Mouse (Mus musculus) regulatory T cell (primary cell): ENCODE measurements around the gene Nos1.

ENCODE experiments used
- in situ Hi-C: fragments of 300-600 bp; cut with MboI, MseI; formaldehyde crosslinking; loops from one replicate; pipeline ENCODE4 v1.15.1; 2025; ENCODE audit warnings: high pct_unique_total_duplicates

The Nos1 gene

GRCm38 (mm10) chr5:117780681-117781080, at the start of gene Nos1:
Gene Nos1 (plus strand): TSS chr5:117781032.
- in situ Hi-C loops: loop anchor here (10.0 kb wide), 1 partner anchor 1734 kb away; no protein-coding TSS in a partner anchor

DNA sequence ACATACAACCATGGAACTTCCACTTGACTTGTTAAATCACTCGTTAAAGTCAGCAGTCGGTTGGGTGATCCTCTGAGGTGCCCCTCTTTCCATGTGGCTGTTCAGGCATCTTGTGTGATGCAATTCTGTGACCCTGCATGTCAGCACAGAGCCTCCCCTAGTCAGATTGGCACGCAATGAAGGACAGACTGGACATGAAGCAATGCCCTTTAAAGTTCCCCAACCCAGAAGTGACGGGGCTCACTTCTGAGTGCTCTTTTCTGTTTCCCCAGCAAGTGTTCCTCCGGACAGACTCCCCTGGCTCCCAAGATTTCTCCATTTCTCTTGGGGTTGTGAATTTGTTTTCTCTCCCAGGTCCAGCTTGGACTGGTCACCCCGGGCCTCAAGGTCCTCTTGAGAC, 49.5 kb upstream of the Nos1 start:
- in situ Hi-C loops: no loop called here

DNA sequence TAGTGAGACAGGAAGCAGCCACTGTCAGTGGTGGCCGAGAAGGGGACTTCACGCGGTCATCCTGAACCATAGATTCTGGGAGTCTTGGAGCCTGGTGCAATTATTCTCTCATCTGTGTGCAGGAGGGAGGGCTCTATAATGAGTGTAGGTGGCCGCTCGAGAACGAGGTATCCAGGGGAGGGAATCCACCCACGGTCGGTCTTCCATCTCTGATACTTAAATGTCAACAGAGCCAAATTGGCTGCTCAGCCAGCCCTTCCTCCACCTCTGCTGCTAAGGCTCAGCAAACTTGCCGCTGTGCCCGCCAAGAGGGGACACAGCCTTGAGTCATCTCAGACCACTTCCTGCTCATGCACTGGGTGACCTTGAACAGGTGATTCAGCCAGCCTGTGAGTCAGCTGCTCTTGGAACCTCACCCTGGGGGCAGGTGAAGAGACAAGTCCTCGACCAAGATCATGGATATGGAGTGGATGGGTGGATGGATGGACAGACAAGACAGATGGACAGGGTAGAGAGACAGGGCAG, 36.1 kb upstream of the Nos1 start:
- in situ Hi-C loops: no loop called here

DNA sequence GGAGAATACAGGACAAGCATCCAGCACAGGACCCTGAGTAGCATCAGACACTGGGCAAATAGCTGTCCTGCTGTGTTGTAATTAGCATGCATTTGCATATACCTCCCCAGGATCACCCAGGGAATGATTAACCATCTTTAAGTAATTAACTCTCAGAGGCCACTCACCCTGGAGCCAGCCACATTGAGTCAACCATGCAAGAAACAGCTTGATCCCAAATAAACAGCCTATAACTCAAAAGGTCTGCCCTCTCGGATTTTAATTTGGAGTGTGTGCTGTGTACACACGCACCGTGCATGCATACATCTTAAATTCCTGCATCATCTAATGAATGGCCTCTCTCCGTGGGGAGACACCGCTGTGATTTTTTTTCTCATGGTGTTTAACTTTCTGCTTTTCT, 31.5 kb upstream of the Nos1 start:
- in situ Hi-C loops: no loop called here

DNA sequence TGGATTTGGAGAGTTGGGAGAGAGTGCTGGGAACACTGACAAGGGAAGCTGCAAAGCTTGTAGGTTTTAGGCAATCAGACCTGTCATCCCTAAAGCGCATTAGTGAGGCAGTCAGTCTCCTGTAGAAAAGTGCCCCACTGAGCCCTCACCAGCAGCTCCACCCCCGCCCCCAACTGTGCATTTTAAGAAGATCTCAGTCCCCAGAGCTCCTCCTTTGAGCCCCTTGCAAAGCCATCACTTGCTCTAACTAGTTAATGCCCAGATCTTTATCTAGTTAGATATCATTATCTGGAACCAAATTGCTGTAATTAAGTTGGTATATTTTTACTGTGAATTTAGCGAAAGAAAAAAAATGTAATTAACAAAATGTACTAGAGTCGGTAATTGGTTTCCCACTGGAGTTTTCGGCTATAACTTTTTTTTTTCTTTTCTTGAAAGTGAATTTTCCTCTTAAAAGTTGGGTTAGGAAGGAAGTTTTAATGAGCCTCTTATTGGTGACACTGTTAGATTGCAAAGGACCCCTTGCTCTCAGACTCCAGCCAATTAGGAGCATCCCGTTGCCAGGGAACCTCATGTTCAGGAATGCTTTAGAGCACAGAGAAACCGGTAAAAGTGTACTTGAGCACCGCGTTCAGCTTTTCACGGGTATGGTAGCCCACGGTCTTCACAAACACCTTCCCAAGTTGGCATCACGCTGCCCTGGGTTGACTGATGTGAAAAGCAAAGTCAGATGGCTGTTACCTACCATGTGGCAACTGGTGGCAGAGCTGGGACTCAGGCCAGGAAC, 22.9 kb upstream of the Nos1 start:
- in situ Hi-C loops: no loop called here

DNA sequence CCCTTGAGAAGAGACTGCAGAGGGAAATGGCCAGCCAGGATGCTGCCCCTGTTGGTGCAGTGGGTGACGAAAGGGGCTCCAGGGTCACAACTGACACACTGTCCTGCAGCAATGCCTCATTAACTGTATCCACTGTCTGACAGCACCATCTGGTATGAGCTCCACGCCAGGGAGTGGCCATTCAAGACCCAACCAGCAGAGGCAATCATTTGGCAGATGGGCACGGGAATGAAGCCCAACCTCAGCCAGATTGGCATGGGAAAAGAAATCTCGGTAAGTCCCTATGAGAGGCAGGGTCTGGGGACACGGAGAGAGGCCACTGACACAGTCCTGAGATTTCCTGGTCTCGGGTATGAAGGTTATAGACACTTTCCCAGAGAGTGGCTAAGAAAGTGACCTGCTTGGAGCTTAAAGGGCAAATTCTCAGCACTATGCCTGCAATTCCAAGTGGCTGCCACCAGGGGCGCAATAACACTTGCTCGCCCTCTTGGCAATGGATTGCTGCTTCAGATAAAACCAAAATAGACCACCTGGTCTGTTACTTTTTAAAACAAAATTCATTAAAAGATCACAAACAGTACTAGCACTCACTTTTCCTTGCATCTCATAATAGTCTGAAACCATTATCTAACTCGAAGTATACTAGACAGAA, 19.5 kb upstream of the Nos1 start:
- in situ Hi-C loops: no loop called here

DNA sequence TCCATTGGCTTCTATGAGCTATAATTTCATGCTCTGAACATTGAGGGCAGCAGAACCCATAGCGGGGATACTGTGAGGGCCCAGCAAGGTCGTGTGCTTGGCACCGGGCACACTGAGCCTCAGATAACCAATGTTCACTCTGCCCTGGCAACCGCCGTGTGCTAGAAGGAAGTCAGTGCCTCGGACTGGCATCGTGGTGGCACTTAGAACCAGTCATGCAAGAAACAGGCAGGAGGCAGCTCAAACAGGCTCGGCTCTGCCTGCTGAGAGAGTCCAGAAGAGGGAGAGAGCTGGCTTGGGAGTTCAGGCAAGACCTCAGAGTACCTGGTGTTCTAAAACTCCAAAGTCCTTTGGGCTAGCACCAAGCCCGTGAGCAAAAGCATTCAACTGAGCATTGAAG, 16.3 kb upstream of the Nos1 start:
- in situ Hi-C loops: no loop called here

DNA sequence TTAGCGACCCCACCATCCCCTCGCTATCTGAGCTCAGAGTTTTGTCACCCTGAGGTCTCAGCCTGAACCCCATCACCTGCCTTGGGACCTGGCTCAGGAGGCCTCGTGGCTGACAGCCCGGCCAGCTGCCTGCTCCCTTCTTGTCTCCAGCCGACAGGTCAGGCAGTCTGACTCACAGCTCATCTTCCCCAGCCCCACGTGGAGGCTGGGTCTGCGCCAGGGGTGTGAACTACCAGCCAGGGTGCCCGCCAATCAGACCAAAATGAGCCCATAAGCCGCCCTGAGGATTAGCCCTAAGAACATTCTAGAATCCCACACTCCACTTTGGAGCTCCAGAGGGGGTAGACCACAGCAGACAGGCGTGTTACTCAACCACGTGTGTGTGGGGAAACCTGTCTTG, 1.7 kb upstream of the Nos1 start:
- in situ Hi-C loops: no loop called here

DNA sequence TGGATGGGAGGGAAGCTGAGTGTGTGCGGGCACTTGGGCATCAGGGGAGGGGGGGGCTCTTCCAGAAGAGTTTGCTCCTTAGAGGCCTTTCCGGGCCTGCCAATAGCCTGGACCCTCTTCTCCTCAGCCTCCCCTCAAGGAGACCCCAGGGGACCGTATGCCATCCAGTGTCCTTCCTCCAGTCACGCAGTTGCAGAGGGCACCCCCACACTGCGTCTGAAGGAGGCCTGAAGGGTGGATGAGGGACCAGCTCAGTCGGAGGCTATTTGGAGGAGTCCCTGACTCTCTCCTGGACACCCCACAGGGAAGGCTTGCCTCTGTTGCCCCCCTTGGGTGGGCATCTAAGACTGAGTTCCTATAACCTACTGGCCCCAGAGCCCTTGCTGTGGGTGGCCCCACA, 346 bp downstream of the Nos1 start:
- in situ Hi-C loops: loop anchor here (10.0 kb wide), 1 partner anchor 1734 kb away; no protein-coding TSS in a partner anchor

GRCm38 (mm10) chr5:117790071-117790470, 9.2 kb downstream of the Nos1 start:
- in situ Hi-C loops: no loop called here

DNA sequence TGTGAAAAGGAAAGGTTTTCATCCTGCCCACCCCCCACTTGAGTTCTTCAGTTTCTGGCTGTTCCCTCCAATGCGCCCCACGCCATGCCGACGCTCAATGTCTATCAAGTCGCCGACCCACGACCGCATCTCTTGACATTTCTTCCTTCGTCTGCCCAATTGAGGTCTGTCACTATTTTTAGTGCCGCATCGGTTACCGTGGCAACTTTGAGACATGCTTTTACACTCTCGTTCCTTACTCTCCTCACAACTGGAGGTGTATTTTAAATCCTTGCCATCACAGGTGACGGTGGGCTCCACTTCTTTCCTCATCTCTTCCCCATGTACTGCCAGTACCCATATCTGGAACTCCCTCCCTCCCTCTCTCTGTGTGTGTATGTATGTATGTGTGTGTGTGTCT, 11.0 kb downstream of the Nos1 start:
- in situ Hi-C loops: no loop called here

- in situ Hi-C loops: no loop called here
Measured at GRCm38 (mm10) chr5:117800849-117801248, 20.0 kb downstream of the Nos1 start.

DNA sequence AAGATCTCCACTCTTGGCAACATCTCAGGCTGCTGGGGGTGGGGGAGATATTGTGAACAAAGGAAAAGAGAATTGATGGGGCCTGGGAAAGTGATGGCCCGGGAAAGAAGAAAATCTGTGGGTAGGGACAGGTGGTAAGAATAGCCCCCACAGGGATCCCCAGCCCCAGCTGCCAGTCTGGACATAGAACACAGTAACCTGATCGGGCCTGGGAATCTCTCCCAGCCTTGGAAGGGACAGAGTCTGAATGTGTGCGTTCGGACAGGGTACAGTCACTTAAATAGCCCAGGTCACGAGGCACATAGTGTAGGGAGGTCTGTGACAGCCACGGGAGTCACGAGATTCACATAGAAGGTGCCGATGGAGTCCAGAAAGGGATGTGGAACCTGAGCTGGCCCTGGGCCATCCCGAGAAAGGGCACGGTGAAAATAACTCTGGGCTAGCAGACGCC, 21.3 kb downstream of the Nos1 start:
- in situ Hi-C loops: no loop called here

- in situ Hi-C loops: no loop called here
Measured at GRCm38 (mm10) chr5:117803551-117803950, 22.7 kb downstream of the Nos1 start.

GRCm38 (mm10) chr5:117810930-117811329, 30.1 kb downstream of the Nos1 start:
- in situ Hi-C loops: no loop called here

- in situ Hi-C loops: no loop called here
Measured at GRCm38 (mm10) chr5:117818800-117819199, 38.0 kb downstream of the Nos1 start.

DNA sequence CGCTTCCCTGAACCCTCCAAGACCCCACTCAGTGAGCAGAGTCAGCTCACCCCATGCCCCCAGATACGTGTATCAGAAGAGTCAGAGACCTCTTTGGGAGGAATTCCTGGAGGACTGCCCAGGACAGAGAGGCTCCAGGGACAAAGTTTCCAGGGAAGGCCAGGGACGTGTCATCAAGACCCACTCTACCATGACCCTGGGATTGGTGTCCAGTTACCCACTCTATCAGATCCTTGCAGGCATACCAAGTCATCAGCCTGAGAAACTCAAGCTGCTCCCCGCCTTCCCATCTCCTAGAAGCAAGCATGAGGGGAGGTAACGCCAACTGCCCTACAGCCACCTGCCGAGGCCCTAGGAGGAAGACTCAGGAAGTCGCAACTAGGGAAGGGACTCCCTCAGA, 39.6 kb downstream of the Nos1 start:
- in situ Hi-C loops: loop anchor here (10.0 kb wide), 1 partner anchor 206 kb away; no protein-coding TSS in a partner anchor

- in situ Hi-C loops: loop anchor here (10.0 kb wide), 1 partner anchor 209 kb away; no protein-coding TSS in a partner anchor
Measured at GRCm38 (mm10) chr5:117823811-117824210, 43.0 kb downstream of the Nos1 start.

- in situ Hi-C loops: loop anchor here (10.0 kb wide), 1 partner anchor 210 kb away; no protein-coding TSS in a partner anchor
Measured at GRCm38 (mm10) chr5:117824486-117824885, 43.7 kb downstream of the Nos1 start.

DNA sequence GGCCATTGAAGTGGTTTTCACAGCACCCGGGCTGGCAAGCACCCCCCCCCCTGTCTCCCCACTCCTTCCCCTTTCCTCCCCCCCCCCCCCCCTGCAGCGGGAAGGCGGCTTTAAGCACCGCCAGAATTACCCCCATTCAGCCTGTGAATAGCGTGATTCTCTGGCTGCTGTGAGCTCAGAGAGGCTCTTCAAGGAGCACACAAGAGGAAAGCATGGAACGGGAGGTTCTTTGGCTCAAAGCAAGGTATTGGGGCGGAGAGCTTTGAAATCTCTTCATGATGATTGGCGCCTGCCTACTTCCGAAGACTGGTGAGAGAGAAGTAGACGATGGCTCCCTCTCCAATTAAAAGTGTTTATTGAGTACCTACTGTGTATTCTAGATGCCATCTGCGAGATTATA, 44.5 kb downstream of the Nos1 start:
- in situ Hi-C loops: loop anchor here (10.0 kb wide), 1 partner anchor 211 kb away; no protein-coding TSS in a partner anchor

DNA sequence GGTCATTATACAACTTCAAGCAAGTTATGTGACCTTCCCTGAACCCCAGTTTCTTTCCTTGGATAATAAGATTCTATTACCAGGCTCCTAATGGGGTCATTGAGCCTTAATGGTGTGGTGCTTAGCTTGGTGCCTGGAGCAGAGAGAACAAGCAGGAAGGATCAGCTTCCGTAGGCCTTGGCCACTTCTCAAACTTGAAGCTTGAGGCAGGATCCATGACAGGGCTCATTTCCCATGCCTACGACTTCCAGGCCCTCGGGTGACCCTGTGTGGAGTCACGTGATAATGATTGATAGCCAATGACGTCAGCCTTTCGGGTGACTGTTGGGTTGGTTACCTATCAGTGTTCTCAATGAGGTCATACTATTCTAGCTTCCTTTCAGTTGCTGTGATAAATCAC, 46.5 kb downstream of the Nos1 start:
- in situ Hi-C loops: loop anchor here (10.0 kb wide), 1 partner anchor 213 kb away; no protein-coding TSS in a partner anchor

DNA sequence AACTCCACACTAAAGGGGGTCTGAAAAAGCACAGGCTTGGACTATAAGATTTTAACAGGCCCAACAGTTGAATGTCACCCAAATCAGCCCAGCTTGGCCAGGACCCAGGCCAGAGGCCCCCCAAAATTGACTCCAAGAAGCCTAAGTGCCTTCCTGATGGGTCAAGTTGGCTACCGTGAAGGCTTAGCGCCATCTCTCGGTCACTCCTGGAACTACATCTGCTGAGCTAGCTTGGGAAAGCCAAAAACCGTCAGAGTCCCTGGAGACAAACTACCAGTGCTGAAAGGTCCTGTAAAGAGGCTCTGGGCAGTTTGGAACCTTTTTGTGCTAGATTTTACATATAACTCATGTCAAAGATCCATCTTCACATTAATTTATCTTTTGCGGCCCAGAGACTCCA, 56.1 kb downstream of the Nos1 start:
- in situ Hi-C loops: loop anchor here (5.0 kb wide), 1 partner anchor 330 kb away; no protein-coding TSS in a partner anchor
